Mouse (Mus musculus) gastrocnemius, postnatal 36 days (tissue): ENCODE results near the gene Gm3173. TPM values are rescaled to one million over a fixed set of nuclear protein-coding genes. Genes with fewer than 3 reads are reported as not detected.
"Not testable (repeated sequence)": the region's sequence is repeated elsewhere in the genome, so short reads cannot be mapped to it uniquely, and the experiment has no call there.

Experiments
- DNase-seq, 2 experiments: peaks; one replicate each; pipeline ENCODE4 v3.0.0; 2022
- intact Hi-C: fragments of 180-260 bp; cut with DNase I; formaldehyde crosslinking; loops from one replicate; pipeline ENCODE4 v1.15.1; 2025
- long read RNA-seq, 2 experiments: library from polyadenylated mRNA; stranded (forward); transcript quantifications; one replicate each; pipeline ENCODE4 v2.0.0; 2021
- total RNA-seq, 2 experiments: library from RNA; stranded (reverse); gene quantifications; 2 replicates each; pipeline ENCODE4 v1.2.3; 2021

Gene Gm3173
- total RNA-seq: not detected
- long read RNA-seq, experiment 1: 0 reads
- long read RNA-seq, experiment 2: 0 reads

DNA sequence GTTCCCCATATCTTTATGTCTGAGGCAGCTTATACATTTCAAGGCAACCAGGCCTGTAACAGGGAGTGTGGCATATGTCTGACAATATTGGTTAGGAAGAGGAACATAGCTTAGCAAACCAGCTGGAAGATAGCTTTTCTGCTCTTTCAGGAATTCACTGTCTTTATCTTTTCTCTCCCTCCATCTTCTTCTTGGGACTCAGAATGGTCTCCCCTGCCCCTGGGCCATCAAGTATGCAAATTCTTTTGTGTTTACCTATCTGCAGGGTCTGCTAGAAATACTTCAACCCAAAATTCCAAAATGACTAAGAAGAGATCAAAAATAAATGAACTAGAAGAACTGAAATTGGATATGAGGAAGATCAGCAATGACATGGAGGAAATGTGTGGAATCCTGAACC, at the start of gene Gm3173:
Gm3173 (plus strand) TSS at position 301 of the 400 bp plus-strand sequence.
- DNase-seq, intact Hi-C loops: not testable (repeated sequence)

DNA sequence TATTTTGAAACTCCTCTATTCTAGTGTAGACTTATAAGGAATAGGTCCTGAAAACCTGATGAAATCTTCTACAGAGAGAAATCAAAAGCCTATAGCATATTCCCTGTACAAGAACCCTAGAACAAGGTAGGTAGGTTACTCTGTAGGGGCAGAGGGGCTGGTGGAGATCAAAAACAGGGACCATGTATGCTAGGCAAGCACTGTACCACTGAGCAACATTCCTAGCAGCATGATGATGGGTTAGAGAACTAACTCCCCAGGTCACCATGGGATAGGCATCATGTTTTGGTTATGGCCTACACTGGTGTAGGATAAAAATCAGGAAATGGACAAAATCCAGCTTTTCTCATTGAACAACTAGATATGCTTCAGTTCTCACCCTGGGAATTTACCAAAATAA, 45.2 kb upstream of the Gm3173 start:
- DNase-seq, intact Hi-C loops: not testable (repeated sequence)

DNA sequence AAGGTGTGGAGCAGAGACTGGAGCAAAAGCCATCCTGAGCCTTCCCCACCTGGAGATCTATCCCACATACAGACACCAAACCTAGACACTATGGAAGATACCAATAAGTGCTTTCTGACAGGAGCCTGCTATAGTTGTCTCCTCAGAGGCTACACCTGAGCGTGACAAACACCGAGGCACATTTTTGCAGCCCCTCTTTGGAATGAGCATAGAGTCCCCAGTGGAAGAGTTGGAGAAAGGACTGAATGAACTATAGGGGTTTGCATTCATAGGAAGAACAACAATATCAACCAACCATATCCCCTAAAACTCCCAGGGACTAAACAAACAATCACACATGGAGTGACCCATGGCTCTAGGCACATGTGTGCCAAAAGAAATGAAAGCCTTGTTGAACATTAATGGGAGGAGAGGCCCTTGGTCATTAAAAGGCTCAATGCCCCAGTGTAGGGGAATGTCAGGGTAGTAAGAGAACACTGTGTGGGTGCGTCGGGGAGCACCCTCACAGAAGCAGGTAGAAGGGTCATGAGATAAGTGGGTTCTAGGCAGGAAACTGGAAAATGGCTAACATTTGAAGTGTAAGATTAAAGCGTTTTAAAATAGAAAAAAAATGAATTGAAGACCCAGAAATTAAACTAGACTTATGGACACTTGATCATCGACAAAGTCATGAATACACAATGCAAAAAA, 37.8 kb upstream of the Gm3173 start:
- intact Hi-C loops: not testable (repeated sequence)
- DNase-seq: peak in 1 of 2 experiments; percentile 13

DNA sequence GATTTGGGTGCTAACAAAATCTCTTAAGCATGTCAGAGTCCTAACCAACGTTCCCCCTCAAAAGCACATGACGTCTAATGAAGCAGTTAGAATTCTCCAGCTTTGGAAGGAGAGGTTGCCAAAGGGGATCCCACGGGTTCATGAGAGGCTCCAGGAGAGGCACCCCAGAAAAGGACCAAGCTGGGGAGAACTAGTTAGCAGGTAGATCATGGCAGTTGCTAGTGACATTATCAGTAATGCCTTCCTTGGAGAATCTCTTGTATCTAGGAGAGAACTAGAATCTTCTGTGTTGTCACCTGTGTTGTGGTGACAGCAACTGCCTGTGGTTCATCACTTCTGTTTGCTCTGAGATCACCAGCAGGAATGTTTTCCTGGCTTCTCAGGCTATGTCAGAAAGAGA, 33.6 kb upstream of the Gm3173 start, which contains the start of gene Gm3159:
Gm3159 (plus strand) TSS at position 301 of the 400 bp plus-strand sequence.
- intact Hi-C loops, DNase-seq: not testable (repeated sequence)

DNA sequence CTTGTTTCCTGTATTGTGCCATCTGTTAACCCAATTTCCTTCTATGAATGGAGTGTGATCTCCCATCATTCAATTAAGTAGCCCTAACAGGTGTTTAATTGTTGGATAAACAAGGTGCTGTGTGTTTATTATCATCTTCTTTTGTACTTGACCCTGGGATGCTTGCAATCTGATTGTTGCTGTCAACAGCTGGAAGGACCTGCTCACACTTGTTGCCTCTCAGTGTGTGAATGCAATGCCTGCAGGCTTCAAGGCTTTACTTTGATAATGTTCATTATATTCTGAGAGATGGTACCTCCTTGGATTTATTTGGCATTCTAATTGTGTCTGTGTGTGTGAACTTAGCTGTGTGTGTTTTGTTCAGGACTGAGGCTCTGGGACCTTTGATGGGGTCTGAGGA, 32.2 kb upstream of the Gm3173 start:
- intact Hi-C loops, DNase-seq: not testable (repeated sequence)

DNA sequence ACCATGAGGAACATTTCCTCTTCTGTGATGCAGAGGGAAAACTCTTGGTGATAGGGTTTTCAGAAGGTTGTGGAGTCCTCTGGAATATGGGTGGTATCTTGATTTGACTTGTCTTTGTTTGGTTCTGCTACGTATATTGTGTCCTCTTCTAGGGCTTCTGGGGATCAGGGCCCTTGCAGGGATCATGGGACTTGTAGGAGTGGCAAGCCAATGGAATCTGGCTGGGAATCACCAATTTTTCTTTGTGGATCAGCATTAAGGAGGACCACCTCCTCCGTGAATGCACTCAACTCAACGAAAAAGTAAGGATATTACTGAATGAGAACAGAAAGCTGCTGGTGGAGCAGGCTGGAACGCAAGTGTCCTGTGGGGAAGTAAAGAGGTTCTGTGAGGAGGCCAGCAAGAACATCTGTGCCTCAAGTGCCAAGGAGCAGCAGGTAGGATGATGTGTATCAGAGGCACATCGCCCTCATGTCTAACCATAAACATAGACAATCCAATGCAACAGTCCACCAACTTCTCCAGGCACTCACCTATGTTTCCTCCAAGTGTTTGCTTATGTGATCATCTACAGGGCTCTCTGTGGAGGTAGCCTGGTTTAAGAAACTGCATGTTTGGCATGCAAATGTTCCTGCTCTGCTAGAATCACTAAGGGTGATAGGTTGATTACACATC, 30.5 kb upstream of the Gm3173 start:
- intact Hi-C loops: not testable (repeated sequence)
- DNase-seq: peak in 1 of 2 experiments; percentile 17

DNA sequence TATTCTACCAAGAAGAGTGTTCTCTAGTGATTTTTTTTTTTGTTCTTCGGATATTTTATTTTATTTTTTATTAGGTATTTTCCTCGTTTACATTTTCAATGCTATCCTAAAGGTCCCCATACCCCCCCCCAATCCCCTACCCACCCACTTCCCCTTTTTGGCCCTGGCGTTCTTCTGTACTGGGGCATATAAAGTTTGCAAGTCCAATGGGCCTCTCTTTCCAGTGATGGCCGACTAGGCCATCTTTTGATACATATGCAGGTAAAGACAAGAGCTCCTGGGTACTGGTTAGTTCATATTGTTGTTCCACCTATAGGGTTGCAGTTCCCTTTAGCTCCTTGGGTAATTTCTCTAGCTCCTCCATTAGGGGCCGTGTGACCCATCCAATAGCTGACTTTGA, 29.5 kb upstream of the Gm3173 start:
- DNase-seq, intact Hi-C loops: not testable (repeated sequence)

DNA sequence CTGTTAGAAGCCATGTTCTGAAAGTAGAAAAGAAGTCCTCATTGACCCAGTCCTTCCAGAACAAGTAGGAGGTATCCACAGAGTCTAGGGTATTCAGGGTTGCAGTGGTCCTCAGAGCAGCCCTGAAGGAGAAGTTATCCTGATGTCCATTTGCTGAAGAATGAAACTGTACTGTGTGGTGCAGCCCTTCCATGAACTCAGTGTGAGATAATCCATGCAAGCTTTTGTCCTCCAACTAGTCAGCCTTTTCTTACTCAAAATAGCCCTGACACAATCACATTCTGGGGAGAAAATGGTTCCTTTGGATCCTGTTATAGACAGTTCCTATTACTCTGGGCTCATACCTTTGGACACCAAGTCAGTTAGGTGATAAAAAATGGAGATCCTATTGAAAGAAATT, 27.0 kb upstream of the Gm3173 start:
- DNase-seq, intact Hi-C loops: not testable (repeated sequence)

DNA sequence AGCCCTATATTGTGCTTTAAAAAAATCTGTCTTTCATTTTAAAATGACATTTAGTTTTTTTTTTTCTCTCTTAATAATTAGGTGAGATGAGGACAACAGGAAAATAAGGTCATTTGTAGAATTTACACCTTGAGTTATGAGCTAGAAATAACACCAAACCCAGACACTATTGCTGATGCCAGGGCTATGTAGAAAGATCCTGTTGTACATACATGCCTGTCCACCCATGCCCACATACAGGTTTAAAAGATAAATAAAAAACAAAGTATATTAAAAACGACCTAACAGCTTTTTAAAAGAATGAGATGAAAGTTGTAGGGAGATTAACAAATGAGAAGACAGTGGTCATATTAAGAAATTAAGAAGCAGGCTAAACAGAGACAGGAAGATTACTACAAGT, 20.9 kb upstream of the Gm3173 start:
- DNase-seq, intact Hi-C loops: not testable (repeated sequence)

DNA sequence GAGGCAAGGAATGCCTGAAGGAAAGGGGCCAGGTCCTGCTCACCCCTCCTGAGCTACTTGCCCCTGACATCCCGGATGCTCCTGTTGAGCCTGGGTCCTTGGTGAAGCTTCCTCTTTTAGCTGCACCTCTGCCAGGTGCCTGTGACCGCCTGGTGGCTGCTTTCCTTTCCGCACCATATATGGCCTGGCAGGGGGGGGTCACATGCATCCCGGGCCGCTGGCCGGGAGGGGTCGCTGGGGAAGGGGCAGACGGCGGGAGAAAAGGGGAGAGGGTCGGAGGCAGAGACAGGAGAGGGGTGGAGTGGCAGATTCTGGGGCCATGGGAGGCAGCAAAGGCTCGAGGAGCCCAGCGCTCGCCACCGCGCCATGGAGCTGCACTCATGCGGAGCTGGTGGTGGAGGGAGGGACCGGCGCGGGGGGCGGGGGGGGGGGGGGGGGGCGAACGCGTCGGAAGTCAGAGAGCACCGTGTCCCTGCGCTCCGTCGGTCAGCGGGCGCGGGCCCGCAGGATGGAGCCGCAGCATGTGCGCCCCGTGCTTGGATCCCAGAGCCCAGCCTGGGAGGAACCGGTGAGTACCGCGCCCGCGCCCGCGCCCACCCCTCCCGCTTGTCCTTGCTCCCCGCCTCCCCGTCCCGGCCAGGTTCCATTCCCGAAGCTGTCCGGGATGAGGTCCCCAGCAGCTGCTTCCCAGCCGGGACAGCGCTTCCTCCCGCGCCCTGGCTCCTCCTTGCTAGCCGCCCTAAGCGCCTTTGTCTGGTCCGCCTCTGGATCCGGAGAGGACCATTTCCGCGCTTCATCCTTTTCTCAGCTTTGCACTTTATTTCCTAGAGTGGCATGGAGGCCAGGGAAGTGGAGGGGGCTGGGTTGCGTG, 15.6 kb upstream of the Gm3173 start, which contains the start of gene Gm3164:
Gm3164 (plus strand) TSS at position 484 of the 871 bp plus-strand sequence.
- intact Hi-C loops: not testable (repeated sequence)
- peak; percentile 34 to 41 for DNase-seq

DNA sequence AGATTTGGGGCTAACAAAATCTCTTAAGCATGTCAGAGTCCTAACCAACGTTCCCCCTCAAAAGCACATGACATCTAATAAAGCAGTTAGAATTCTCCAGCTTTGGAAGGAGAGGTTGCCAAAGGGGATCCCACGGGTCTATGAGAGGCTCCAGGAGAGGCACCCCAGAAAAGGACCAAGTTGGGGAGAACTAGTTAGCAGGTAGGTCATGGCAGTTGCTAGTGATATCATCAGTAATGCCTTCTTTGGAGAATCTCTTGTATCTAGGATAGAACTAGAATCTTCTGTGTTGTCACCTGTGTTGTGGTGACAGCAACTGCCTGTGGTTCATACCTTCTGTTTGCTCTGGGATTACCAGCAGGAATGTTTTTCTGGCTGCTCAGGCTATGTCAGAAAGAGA, 50.7 kb downstream of the Gm3173 start, which contains the start of gene Gm3182:
Gm3182 (plus strand) TSS at position 301 of the 400 bp plus-strand sequence.
- intact Hi-C loops, DNase-seq: not testable (repeated sequence)

DNA sequence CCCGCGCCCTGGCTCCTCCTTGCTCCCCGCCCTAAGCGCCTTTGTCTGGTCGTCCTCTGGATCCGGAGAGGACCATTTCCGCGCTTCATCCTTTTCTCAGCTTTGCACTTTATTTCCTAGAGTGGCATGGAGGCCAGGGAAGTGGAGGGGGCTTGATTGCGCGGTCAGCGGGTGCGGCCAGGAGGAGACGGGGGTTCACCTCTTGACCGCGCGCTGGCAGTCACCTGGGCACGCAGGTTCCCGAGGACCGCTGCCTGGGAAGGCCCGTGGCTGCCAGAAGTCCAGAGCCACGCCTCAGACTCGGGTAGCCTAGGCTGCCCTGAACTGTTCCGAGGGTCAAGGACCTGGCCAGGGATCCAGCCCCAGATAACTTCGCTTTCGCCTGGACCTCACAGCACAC, 68.6 kb downstream of the Gm3173 start:
- intact Hi-C loops, DNase-seq: not testable (repeated sequence)

DNA sequence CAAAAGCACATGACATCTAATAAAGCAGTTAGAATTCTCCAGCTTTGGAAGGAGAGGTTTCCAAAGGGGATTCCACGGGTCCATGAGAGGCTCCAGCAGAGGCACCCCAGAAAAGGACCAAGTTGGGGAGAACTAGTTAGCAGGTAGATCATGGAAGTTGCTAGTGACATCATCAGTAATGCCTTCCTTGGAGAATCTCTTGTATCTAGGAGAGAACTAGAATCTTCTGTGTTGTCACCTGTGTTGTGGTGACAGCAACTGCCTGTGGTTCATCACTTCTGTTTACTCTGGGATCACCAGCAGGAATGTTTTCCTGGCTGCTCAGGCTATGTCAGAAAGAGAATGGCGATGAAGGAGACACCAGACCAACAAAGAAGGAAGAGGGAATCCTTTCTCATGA, 124.3 kb downstream of the Gm3173 start, which contains the start of gene Gm3047:
Gm3047 (plus strand) TSS at position 301 of the 400 bp plus-strand sequence.
- intact Hi-C loops, DNase-seq: not testable (repeated sequence)

Other genes with a start within 250 kb of the Gm3173 start
- gene Gm2974, start 248.4 kb upstream of the Gm3173 start, total RNA-seq: not detected
- not detected for gene Gm3138, start 181.4 kb upstream of the Gm3173 start, total RNA-seq
- gene Gm3149, start 113.7 kb upstream of the Gm3173 start, total RNA-seq: not detected
- gene 2610042L04Rik, start 96.2 kb upstream of the Gm3173 start, total RNA-seq: under 1 TPM in 1 of 2 experiments, not detected in 1; 0.31 TPM
- gene Gm3159, start 33.5 kb upstream of the Gm3173 start, total RNA-seq: not detected
- gene Gm3164, start 15.5 kb upstream of the Gm3173 start, total RNA-seq: under 1 TPM in 1 of 2 experiments, not detected in 1; 0.26 TPM
- gene Gm3182, start 50.8 kb downstream of the Gm3173 start, total RNA-seq: not detected
- not detected for gene Gm3047, start 124.4 kb downstream of the Gm3173 start, total RNA-seq
- not detected for gene Gm8159, start 201.4 kb downstream of the Gm3173 start, total RNA-seq
- not detected for gene Gm3239, start 233.2 kb downstream of the Gm3173 start, total RNA-seq